Mouse (Mus musculus) limb, embryonic 13.5 days (tissue): ENCODE measurements around the gene Naa16. TPM values are rescaled to one million over a fixed set of nuclear protein-coding genes. Genes with fewer than 3 reads are reported as not detected.
A peak's percentile ranks its signal among the peaks of the same experiment; 100 is the strongest.
"Not testable (repeated sequence)": the region's sequence is repeated elsewhere in the genome, so short reads cannot be mapped to it uniquely, and the experiment has no call there.

Experiments
- ATAC-seq: fragments of 200-750 bp; cut with Nextera tagmentation; 2 replicates; pipeline ENCODE4 v1.8.0; 2017; ENCODE audit warnings: low read depth, moderate number of reproducible peaks, moderate TSS enrichment; ENCODE audit not compliant: low FRiP score
- H3K27ac ChIP-seq: fragments of 300-500 bp; sonication (generic); 2 replicates; pipeline ENCODE4 v1.5.1; 2015; ENCODE audit warnings: inconsistent platforms, mild to moderate bottlenecking, moderate library complexity
- H3K27me3 ChIP-seq: fragments of 300-500 bp; sonication (generic); 2 replicates; pipeline ENCODE4 v1.6.1; 2015; ENCODE audit warnings: mild to moderate bottlenecking, inconsistent platforms
- H3K36me3 ChIP-seq: fragments of 300-500 bp; sonication (generic); 2 replicates; pipeline ENCODE4 v1.6.1; 2015; ENCODE audit warnings: inconsistent platforms, mild to moderate bottlenecking, moderate library complexity
- H3K4me1 ChIP-seq: fragments of 300-500 bp; sonication (generic); 2 replicates; pipeline ENCODE4 v1.6.1; 2015; ENCODE audit warnings: inconsistent platforms
- H3K4me2 ChIP-seq: fragments of 300-500 bp; sonication (generic); replicated peaks from 2 replicates; pipeline ENCODE4 v1.6.1; 2015; ENCODE audit warnings: inconsistent platforms, mild to moderate bottlenecking, moderate library complexity
- H3K4me3 ChIP-seq: fragments of 300-500 bp; sonication (generic); 2 replicates; pipeline ENCODE4 v1.5.1; 2015; ENCODE audit warnings: moderate library complexity, mild to moderate bottlenecking, inconsistent platforms
- H3K9ac ChIP-seq: fragments of 300-500 bp; sonication (generic); 2 replicates; pipeline ENCODE4 v1.6.1; 2015; ENCODE audit warnings: mild to moderate bottlenecking, inconsistent platforms
- H3K9me3 ChIP-seq: fragments of 300-500 bp; sonication (generic); 2 replicates; pipeline ENCODE4 v1.6.1; 2016; ENCODE audit warnings: inconsistent platforms
- WGBS: fragments of 180-500 bp; shearing (Covaris S2); methylation state at CpG from one replicate; pipeline ENCODE4 v1.1.7; 2015; 5-methylcytosine and 5-hydroxymethylcytosine counted together
- polyA plus RNA-seq: library from polyadenylated mRNA; unstranded; fragments of >200 nt; fragmentation: Nextera tagmentation; extraction: Ambion mirVana; gene quantifications from 2 replicates; pipeline ENCODE4 v1.2.1, GENCODE M21; 2015

Gene Naa16
- 48.2 and 50.8 TPM in 2 replicates for polyA plus RNA-seq

GRCm38 (mm10) chr14:79390265-79390926, at the start of gene Naa16:
TSS of gene Naa16 (minus strand) at chr14:79390778.
- whole genome bisulfite sequencing = under 1% methylated on average over 71 of the region's 71 CpGs

GRCm38 (mm10) chr14:79434068-79434467, 43.5 kb upstream of the Naa16 start:
- no peak for ATAC-seq
- Histone ChIP-seq H3K4me3 (no peak overlapping the region), H3K9me3 (peaks cover 9% of the 10 kb centered on the region; the same call in 1 of the 2 replicates), H3K27me3 (no peaks in the 10 kb centered on the region), H3K4me2 (no peak overlapping the region), H3K4me1 (no peaks in the 10 kb centered on the region), H3K27ac (no peak overlapping the region), H3K9ac (no peak overlapping the region), H3K36me3 (peaks cover 5% of the 10 kb centered on the region)
- 78% methylated on average over 1 of the region's 1 CpGs for WGBS

More at GRCm38 (mm10) chr14:79390265-79390926, at the start of gene Naa16:
- H3K4me3 ChIP-seq = peak within 1 kb of the TSS; percentile 91
- peak; percentile 95 for ATAC-seq
- peak within 1 kb of the TSS; percentile 99 for H3K27ac ChIP-seq
- H3K9me3 ChIP-seq = no peaks in the 10 kb centered on the region
- H3K27me3 ChIP-seq = no peaks in the 10 kb centered on the region
- H3K9ac ChIP-seq = peak within 1 kb of the TSS; percentile 96
- peaks cover 11% of the 10 kb centered on the region for H3K4me1 ChIP-seq
- H3K36me3 ChIP-seq = peaks cover 14% of the 10 kb centered on the region; the same call in 1 of the 2 replicates
- H3K4me2 ChIP-seq = peak within 1 kb of the TSS; percentile 88

- WGBS = 46% methylated on average over 10 of the region's 59 CpGs
- Histone ChIP-seq H3K36me3 (peaks cover 20% of the 10 kb centered on the region), H3K9ac (peak overlapping the region; percentile 73), H3K4me3 (peak overlapping the region; percentile 53), H3K4me2 (peak overlapping the region; percentile 58), H3K9me3 (peaks cover 18% of the 10 kb centered on the region), H3K27ac (peak overlapping the region; percentile 74; the same call in 1 of the 2 replicates)
- H3K4me1 ChIP-seq, H3K27me3 ChIP-seq: not testable (repeated sequence)
- peak; percentile 55 for ATAC-seq
Measured at GRCm38 (mm10) chr14:79426730-79427365, 36.3 kb upstream of the Naa16 start.

GRCm38 (mm10) chr14:79425979-79426729, 35.6 kb upstream of the Naa16 start, which contains the start of gene Kbtbd7:
TSS of gene Kbtbd7 (plus strand) at chr14:79426511.
- H3K4me1 ChIP-seq = no peaks in the 10 kb centered on the region
- peak within 1 kb of the TSS; percentile 73 for H3K9ac ChIP-seq
- peak within 1 kb of the TSS; percentile 53 for H3K4me3 ChIP-seq
- H3K36me3 ChIP-seq = peaks cover 16% of the 10 kb centered on the region
- peaks cover 14% of the 10 kb centered on the region for H3K9me3 ChIP-seq
- peak within 1 kb of the TSS; percentile 58 for H3K4me2 ChIP-seq
- no peaks in the 10 kb centered on the region for H3K27me3 ChIP-seq
- WGBS = under 1% methylated on average over 43 of the region's 44 CpGs
- H3K27ac ChIP-seq = peak within 1 kb of the TSS; percentile 74; the same call in 1 of the 2 replicates
- ATAC-seq = peak; percentile 98

GRCm38 (mm10) chr14:79420083-79420685, 29.6 kb upstream of the Naa16 start:
- Histone ChIP-seq H3K4me3 (no peak overlapping the region), H3K27ac (no peak overlapping the region), H3K9ac (no peak overlapping the region), H3K27me3 (no peaks in the 10 kb centered on the region), H3K36me3 (peaks cover 24% of the 10 kb centered on the region), H3K9me3 (no peaks in the 10 kb centered on the region), H3K4me2 (no peak overlapping the region), H3K4me1 (no peaks in the 10 kb centered on the region)
- WGBS = 71% methylated on average over 20 of the region's 20 CpGs
- ATAC-seq = no peak

GRCm38 (mm10) chr14:79413121-79413520, 22.5 kb upstream of the Naa16 start:
- Histone ChIP-seq H3K9me3 (no peaks in the 10 kb centered on the region), H3K27me3 (no peaks in the 10 kb centered on the region), H3K4me1 (no peaks in the 10 kb centered on the region), H3K36me3 (peaks cover 37% of the 10 kb centered on the region), H3K27ac (no peak overlapping the region), H3K4me3 (no peak overlapping the region), H3K9ac (no peak overlapping the region), H3K4me2 (no peak overlapping the region)
- ATAC-seq = no peak
- 82% methylated on average over 6 of the region's 6 CpGs for WGBS

GRCm38 (mm10) chr14:79410662-79411061, 20.1 kb upstream of the Naa16 start:
- no peaks in the 10 kb centered on the region for H3K27me3 ChIP-seq
- no peaks in the 10 kb centered on the region for H3K9me3 ChIP-seq
- peaks cover 34% of the 10 kb centered on the region for H3K36me3 ChIP-seq
- H3K4me2 ChIP-seq = no peak overlapping the region
- WGBS = 75% methylated on average over 2 of the region's 2 CpGs
- H3K4me3 ChIP-seq = no peak overlapping the region
- no peak for ATAC-seq
- no peak overlapping the region for H3K9ac ChIP-seq
- H3K27ac ChIP-seq = no peak overlapping the region
- H3K4me1 ChIP-seq = no peaks in the 10 kb centered on the region

GRCm38 (mm10) chr14:79409278-79409830, 18.8 kb upstream of the Naa16 start:
- no peak for ATAC-seq

GRCm38 (mm10) chr14:79407641-79408040, 17.1 kb upstream of the Naa16 start:
- 81% methylated on average over 2 of the region's 2 CpGs for WGBS
- H3K4me1 ChIP-seq = no peaks in the 10 kb centered on the region

More at GRCm38 (mm10) chr14:79409278-79409830, 18.8 kb upstream of the Naa16 start:
- Histone ChIP-seq H3K9ac (no peak overlapping the region), H3K27ac (no peak overlapping the region), H3K4me3 (no peak overlapping the region), H3K36me3 (peaks cover 32% of the 10 kb centered on the region), H3K27me3 (no peaks in the 10 kb centered on the region), H3K4me1 (no peaks in the 10 kb centered on the region), H3K4me2 (no peak overlapping the region), H3K9me3 (no peaks in the 10 kb centered on the region)
- WGBS = 91% methylated on average over 6 of the region's 6 CpGs

GRCm38 (mm10) chr14:79397321-79398122, 6.9 kb upstream of the Naa16 start, which contains the start of gene Mtrf1:
TSS of gene Mtrf1 (plus strand) at chr14:79397772.
- H3K4me1 ChIP-seq = no peaks in the 10 kb centered on the region
- H3K27me3 ChIP-seq = no peaks in the 10 kb centered on the region
- peak within 1 kb of the TSS; percentile 66 for H3K9ac ChIP-seq
- peak within 1 kb of the TSS; percentile 66 for H3K4me2 ChIP-seq
- H3K4me3 ChIP-seq = peak within 1 kb of the TSS; percentile 58
- H3K9me3 ChIP-seq = no peaks in the 10 kb centered on the region
- 21% methylated on average over 23 of the region's 23 CpGs for WGBS
- H3K36me3 ChIP-seq = peaks cover 14% of the 10 kb centered on the region
- peak within 1 kb of the TSS; percentile 88 for H3K27ac ChIP-seq
- peak; percentile 93 for ATAC-seq

More at GRCm38 (mm10) chr14:79407641-79408040, 17.1 kb upstream of the Naa16 start:
- H3K4me2 ChIP-seq = no peak overlapping the region
- no peak overlapping the region for H3K4me3 ChIP-seq
- no peak for ATAC-seq
- no peaks in the 10 kb centered on the region for H3K9me3 ChIP-seq
- no peak overlapping the region for H3K27ac ChIP-seq
- no peaks in the 10 kb centered on the region for H3K27me3 ChIP-seq
- no peak overlapping the region for H3K9ac ChIP-seq
- peaks cover 27% of the 10 kb centered on the region for H3K36me3 ChIP-seq

- no peaks in the 10 kb centered on the region for H3K9me3 ChIP-seq
Measured at GRCm38 (mm10) chr14:79394564-79394963, 4.0 kb upstream of the Naa16 start.

More at GRCm38 (mm10) chr14:79394564-79394963, 4.0 kb upstream of the Naa16 start:
- H3K4me1 ChIP-seq = no peaks in the 10 kb centered on the region
- ATAC-seq = no peak
- H3K4me3 ChIP-seq = no peak overlapping the region
- no peak overlapping the region for H3K4me2 ChIP-seq
- no peak overlapping the region for H3K9ac ChIP-seq
- no peak overlapping the region for H3K27ac ChIP-seq
- H3K36me3 ChIP-seq = no peaks in the 10 kb centered on the region
- no peaks in the 10 kb centered on the region for H3K27me3 ChIP-seq
